ENCODE assay signal across 15 mouse cellular contexts in the genomic region with DNA sequence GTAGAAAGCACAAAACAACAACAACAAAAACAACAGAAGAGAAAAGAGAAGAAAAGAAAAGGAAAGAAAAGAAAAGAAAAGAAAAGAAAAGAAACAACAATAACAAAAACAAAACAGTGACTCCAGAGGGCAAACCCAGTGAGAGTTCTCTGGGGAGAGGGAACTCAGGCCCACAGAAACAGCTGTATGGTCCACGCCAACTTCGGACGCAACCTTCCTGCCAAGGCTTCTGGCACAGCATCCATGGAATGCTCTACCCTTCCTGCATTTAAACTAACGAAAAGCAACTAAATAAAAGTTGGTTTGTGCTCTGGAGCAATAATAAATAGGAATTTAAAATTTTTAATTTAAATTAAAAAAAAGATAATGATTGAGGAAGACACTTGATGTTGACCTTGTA. TPM values are rescaled to one million over a fixed set of nuclear protein-coding genes. Genes with fewer than 3 reads are reported as not detected.
"Had no signal": no experiment of that assay in that cellular context is flagged by ENCODE, and none has a peak within 500 bp of the region (broad histone marks: within the 10 kb centered on the region; RNA-seq: fewer than 3 reads in every experiment).

No protein-coding gene starts in this region.

- H3K4me3 ChIP-seq: layer of hippocampus, adult 2 months; limb, embryonic 10.5 days; limb, embryonic 13.5 days; midbrain, embryonic 10.5 days; midbrain, embryonic 13.5 days had no signal

- H3K36me3 ChIP-seq: limb, embryonic 10.5 days; limb, embryonic 13.5 days; midbrain, embryonic 10.5 days; midbrain, embryonic 13.5 days had no signal

- H3K27me3 ChIP-seq: limb, embryonic 13.5 days; midbrain, embryonic 13.5 days had no signal

- H3K4me2 ChIP-seq: limb, embryonic 13.5 days; midbrain, embryonic 13.5 days had no signal

- H3K9me3 ChIP-seq: limb, embryonic 10.5 days; limb, embryonic 13.5 days; midbrain, embryonic 10.5 days; midbrain, embryonic 13.5 days had no signal

- H3K9ac ChIP-seq: limb, embryonic 13.5 days; liver, embryonic 14.5 days; liver, postnatal 0 days; lung, embryonic 14.5 days; midbrain, embryonic 13.5 days had no signal

- H3K4me1 ChIP-seq: limb, embryonic 10.5 days; limb, embryonic 13.5 days; midbrain, embryonic 10.5 days; midbrain, embryonic 13.5 days had no signal

- H3K27ac ChIP-seq: kidney, postnatal 0 days; layer of hippocampus, adult 2 months; limb, embryonic 10.5 days; limb, embryonic 13.5 days; liver, embryonic 14.5 days; midbrain, embryonic 10.5 days; midbrain, embryonic 13.5 days; stomach, postnatal 0 days had no signal

RNA-seq across cellular contexts. Expression of a gene that starts 5.8 kb away (rescaled TPM):
- total RNA-seq: monocyte, adult 5-6 weeks had no signal
- polyA plus RNA-seq: liver, postnatal 0 days had no signal

RNA-seq across cellular contexts. Expression of a gene that starts 26.8 kb away (rescaled TPM):
- total RNA-seq: monocyte, adult 5-6 weeks had no signal
- polyA plus RNA-seq: large intestine, adult 2 months; liver, embryonic 14.5 days; liver, postnatal 0 days; small intestine, adult 2 months; spleen, adult 2 months; stomach, postnatal 0 days had no signal

RNA-seq across cellular contexts. Expression of a gene that starts 51.9 kb away (rescaled TPM):
- total RNA-seq: monocyte, adult 5-6 weeks had no signal
- polyA plus RNA-seq: lung, postnatal 0 days had no signal
